Mouse (Mus musculus): Measurements from ENCODE around the gene Myh7b.

DNA sequence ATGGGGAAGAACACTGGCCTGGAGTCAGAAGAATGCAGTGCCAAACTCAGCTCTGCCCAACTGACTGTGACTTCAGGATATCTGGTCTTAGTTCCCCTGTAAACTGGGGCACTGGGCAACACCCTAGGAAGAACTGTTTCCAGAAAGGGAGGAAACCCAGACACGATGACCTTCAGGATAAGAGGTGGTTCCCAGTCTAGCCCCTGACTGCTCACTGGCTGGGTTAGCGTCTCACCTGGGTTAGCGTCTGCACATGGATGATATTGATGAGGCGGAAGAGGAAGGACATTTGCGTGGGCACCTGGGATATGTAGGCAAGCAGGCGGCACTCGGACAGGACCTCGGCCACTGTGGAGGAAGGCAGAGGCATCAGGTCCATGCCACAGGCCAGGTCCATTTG, 24.9 kb downstream of the Myh7b start:
- no peak for TF ChIP-seq CTCF (IDR thresholded peaks at IDR 0.05; ENCODE audit: extremely low read depth, insufficient read length, insufficient replicate concordance, low read depth, low read length)
- TF ChIP-seq POLR2A (IDR thresholded peaks at IDR 0.05; ENCODE audit: low read depth, low read length), result no peak

Data from small intestine, adult 2 months (tissue).